22 mouse cellular contexts compared by ENCODE assay signal in genomic region chr17:30333136-30333535, GRCm38 (mm10).
"Had no signal": no experiment of that assay in that cellular context is flagged by ENCODE, and none has a peak within 500 bp of the region (broad histone marks: within the 10 kb centered on the region; RNA-seq: fewer than 3 reads in every experiment).

No protein-coding gene starts in this region.

- H3K4me2 ChIP-seq: heart, embryonic 11.5 days; heart, embryonic 13.5 days; heart, embryonic 15.5 days; hindbrain, embryonic 13.5 days; hindbrain, embryonic 15.5 days; kidney, embryonic 15.5 days; limb, embryonic 13.5 days; limb, embryonic 15.5 days; liver, embryonic 12.5 days had no signal

- H3K27ac ChIP-seq: heart, adult 2 months; heart, embryonic 13.5 days; heart, embryonic 15.5 days; hindbrain, embryonic 13.5 days; hindbrain, embryonic 15.5 days; hindbrain, postnatal 0 days; kidney, embryonic 15.5 days; kidney, postnatal 0 days; limb, embryonic 13.5 days; limb, embryonic 15.5 days; liver, embryonic 12.5 days; liver, embryonic 14.5 days had no signal

- H3K4me3 ChIP-seq: heart, adult 2 months; heart, embryonic 13.5 days; heart, embryonic 15.5 days; hindbrain, embryonic 13.5 days; hindbrain, embryonic 15.5 days; kidney, embryonic 15.5 days; limb, embryonic 13.5 days; limb, embryonic 15.5 days; liver, embryonic 12.5 days had no signal

- H3K9ac ChIP-seq: heart, embryonic 13.5 days; heart, embryonic 15.5 days; hindbrain, embryonic 13.5 days; hindbrain, embryonic 15.5 days; kidney, embryonic 15.5 days; limb, embryonic 13.5 days; limb, embryonic 15.5 days; liver, embryonic 12.5 days; liver, embryonic 14.5 days had no signal

- H3K4me1 ChIP-seq: heart, embryonic 15.5 days had no signal

- H3K36me3 ChIP-seq: heart, embryonic 13.5 days; heart, embryonic 15.5 days; hindbrain, embryonic 13.5 days; hindbrain, embryonic 15.5 days; kidney, embryonic 15.5 days; limb, embryonic 13.5 days; limb, embryonic 15.5 days; liver, embryonic 12.5 days had no signal

- H3K27me3 ChIP-seq: heart, embryonic 13.5 days; heart, embryonic 15.5 days; hindbrain, embryonic 13.5 days; hindbrain, embryonic 15.5 days; kidney, embryonic 15.5 days; limb, embryonic 13.5 days; limb, embryonic 15.5 days; liver, embryonic 12.5 days had no signal

- DNase-seq: gastrocnemius, postnatal 14 days; gastrocnemius, postnatal 36 days; heart, adult 2 months; heart, postnatal 14 days; heart, postnatal 36 days; kidney, adult 11 months; kidney, postnatal 14 days; layer of hippocampus, postnatal 36 days; left cerebral cortex, postnatal 4 days had no signal

- ATAC-seq: hindbrain, postnatal 0 days; intestine, embryonic 16.5 days; liver, embryonic 12.5 days had no signal

- H3K9me3 ChIP-seq: heart, embryonic 13.5 days; heart, embryonic 15.5 days; hindbrain, embryonic 13.5 days; hindbrain, embryonic 15.5 days; kidney, embryonic 15.5 days; limb, embryonic 13.5 days; limb, embryonic 15.5 days; liver, embryonic 12.5 days had no signal
